Mouse (Mus musculus) left cerebral cortex, postnatal 4 days (tissue): ENCODE measurements around the gene Eef2k. TPM values are rescaled to one million over a fixed set of nuclear protein-coding genes. Genes with fewer than 3 reads are reported as not detected.
"Not testable (repeated sequence)": the region's sequence is repeated elsewhere in the genome, so short reads cannot be mapped to it uniquely, and the experiment has no call there.

Experiments
- DNase-seq: peaks from one replicate; pipeline ENCODE4 v3.0.0-alpha.2; 2022
- intact Hi-C: fragments of 180-260 bp; cut with DNase I; formaldehyde crosslinking; loops from one replicate; pipeline ENCODE4 v1.15.1; 2025
- total RNA-seq, 2 experiments: library from RNA; stranded (reverse); gene quantifications; 2 replicates each; pipeline ENCODE4 v1.2.3; 2021

The Eef2k gene
- total RNA-seq, 2 experiments from 2014 or later = 74.3 to 74.6 TPM

DNA sequence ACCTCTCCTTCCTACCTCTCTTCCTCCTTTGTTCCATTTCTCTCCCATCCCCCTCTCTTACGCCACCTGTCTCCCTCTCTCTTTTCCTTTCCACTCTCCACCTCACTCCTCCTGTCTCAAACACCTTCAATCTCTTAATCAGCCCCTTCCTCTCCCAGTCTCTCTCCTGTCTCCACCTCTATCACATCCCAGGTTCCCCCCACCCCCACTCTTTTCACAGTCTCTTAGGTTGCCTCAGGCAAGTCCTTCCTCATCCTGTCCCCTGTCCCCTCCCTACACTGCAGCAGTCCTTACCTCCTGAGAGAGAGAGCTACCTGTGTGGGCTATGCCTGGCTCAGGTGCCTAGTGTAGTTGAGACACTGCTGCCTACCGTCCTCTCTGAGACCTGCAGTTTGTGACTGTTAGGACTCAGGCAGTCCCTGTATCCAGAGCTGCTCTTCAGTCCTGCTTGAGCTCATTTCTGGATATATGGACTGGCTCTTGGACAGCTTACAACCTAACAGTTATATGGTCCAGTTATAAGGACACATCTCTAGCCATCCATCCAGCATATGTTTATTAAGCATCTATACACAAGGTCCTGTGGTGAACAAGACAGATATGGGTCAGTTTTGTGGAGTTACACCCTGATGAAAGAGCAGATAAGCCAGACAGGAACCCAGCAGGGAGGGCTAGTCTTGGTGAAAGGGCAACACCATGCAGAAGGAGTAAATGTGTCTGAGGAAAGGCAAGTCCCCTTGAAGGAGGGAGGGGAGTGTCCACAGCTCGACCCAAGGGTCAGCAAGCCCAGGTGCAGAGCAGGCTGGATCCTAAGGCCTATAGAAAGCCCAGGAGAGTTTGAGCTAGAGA lies 33.1 kb downstream of the Eef2k start:
- intact Hi-C loops = no loop called here
- DNase-seq = no peak

DNA sequence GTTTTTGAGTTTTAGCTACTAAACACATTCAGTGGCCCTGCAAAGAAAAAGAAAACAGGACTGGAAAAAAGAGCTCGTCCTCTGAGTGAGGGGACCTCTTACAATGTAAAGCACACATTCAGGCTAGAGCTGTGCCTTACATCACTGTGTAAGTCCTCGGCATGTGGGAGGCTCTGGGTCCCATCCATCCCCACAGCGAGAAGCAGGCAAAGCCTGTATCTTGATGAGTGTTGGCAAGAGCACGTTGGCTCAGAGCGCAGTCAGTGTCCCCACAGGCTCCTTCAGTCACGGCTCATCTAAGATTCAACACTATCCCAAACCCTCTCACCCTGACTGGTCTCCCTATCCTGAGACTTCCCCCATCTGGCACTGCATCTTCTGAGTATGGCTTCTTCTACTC lies 35.6 kb downstream of the Eef2k start:
- intact Hi-C loops = no loop called here
- peak; percentile 54 for DNase-seq

DNA sequence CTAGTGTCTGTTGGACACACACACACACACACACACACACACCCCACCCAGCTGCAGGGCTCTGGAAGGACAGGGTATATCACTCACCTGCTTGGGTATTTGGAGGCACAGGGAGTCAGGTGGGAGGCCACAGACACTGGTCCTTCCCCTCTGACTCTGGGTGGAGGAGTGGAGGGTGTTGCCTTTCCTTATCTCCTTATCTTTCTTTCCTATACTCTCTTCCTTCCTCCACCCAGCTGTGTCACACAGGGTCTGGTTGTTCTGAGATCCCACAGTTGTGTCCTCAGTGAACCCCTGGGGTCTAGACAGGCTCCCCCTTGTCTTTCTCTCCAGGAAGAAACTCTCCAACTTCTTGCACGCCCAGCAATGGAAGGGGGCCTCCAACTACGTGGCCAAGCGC lies 37.3 kb downstream of the Eef2k start:
- no peak for DNase-seq
- intact Hi-C loops = no loop called here

DNA sequence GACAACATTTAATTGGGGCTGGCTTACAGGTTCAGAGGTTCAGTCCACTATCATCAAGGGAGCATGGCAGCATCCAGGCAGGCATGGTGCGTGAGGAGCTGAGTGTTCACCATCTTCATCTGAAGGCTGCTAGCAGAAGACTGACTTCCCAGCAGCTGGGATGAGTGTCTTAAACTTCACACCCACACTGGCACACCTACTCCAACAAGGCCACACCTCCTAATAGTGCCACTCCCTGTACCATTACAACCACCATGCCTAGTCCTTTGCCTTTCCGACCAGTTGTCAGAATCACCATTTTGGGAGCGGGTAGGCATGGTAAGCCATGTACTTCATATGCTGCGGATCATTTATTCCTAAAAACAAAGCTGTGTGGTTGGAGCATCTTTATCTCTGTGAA lies 38.1 kb downstream of the Eef2k start:
- intact Hi-C loops = no loop called here
- no peak for DNase-seq

DNA sequence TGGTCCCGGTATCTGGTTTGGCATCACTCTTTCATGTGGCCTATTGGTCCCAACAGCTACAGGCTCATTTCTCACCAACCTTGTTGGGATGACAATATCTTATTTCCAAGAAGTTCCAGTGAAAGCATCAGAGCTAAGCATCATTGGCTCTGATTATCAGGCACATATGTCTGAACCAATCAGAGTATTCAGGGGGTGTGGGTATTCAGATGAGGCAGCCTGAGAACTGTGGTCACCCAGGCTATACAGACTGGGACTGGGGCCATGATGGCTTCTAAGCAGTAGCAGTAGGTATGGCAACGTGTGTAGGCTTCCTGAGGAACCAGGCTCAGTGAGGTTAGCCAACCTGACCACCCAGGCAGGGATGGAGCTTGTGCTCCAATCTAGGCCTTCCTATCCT lies 38.8 kb downstream of the Eef2k start:
- intact Hi-C loops = no loop called here
- DNase-seq = no peak

DNA sequence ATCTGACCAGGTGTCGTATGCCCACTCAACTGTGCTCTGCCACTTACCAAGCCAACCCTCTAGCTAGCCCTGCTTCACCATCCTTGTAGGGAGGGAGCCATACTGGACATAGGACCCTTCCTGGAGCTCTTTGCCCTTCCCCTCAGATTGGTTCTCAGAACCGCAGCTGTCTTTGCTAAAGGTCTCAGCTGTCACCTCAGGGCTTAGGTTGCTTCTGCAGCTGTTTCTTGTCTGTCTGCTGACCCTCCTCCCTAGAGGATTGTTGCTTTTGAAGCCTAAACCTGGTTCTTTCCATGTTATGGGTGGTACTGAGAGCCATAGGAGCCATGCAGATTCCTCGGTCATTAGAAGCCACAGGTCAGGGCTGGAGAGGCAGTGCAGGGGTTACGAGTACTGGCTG lies 40.0 kb downstream of the Eef2k start:
- intact Hi-C loops = no loop called here

DNA sequence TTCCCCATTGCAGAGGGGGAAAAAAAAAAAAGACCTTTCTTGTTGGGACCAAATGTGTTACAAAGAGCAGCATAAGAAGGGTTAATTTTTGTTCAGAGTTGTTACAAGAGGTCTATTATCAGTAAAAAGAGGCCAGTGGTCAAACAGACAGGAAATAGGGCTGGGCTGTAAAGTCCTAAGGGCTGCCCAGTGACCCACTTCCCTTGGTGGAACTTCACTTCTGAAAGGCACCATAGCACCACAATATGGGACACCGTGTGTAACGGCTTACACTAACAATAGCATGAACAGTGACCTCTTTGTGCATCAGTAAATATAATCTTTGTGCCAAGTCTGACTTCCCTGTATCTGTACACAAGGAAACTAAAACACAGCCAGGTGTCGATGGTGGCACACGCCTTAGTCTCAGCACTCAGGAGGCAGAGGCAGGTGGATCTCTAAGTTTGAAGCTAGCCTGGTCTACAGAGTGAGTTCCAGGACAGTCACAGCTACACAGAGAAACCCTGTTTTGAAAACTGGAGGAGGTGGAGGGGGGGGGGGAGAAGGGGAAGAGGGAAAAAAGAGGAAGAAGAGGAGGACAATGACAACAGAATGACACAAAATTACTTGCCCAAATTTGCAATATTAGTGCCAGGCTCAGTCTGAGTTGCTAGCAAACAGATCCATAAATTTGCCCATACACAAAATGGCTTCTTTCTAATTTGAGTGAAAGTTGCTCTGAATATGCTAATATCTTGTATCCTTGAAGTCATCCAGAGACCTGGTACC lies 41.1 kb downstream of the Eef2k start:
- intact Hi-C loops = no loop called here
- no peak for DNase-seq

More for the DNA sequence above, 40.0 kb downstream of the Eef2k start:
- DNase-seq = no peak

DNA sequence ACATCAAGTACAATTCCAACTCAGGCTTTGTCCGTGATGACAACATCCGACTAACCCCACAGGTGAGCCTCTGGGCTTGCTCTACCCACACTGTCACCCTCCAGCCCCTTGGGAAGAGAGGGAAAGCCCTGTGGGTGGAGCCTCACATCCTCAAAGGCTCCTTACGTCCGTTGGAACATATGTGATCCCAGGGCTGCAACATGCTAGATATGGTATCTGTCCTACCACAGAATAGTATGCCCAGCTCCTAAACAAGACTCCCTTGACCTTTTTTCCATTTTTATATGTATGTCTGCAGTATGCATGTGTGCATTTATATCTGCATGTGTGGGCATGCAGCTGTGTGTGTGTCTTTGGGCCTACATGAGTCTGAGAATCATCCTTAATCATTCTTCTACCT lies 42.1 kb downstream of the Eef2k start:
- DNase-seq = no peak
- intact Hi-C loops = no loop called here

DNA sequence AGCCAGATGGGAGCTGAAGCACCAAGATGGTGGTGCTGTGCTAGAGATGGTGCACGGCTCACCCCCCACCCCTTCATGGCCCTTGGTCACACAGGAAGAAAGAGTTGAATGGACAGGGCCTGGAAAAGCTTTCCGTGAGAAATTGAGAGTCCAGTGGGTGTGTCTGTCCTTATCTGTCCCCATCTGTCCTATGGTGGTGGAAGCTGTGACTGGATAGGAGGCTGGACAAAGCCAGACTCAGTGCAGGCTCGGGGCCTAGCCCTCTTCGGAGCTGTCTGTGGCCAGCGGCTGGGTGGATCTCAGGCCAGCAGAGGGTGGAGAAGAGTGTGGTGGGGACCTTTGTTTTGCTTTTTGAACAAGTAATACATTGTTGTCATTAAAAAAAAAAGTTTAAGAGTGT lies 50.5 kb downstream of the Eef2k start:
- no peak for DNase-seq
- intact Hi-C loops = no loop called here

DNA sequence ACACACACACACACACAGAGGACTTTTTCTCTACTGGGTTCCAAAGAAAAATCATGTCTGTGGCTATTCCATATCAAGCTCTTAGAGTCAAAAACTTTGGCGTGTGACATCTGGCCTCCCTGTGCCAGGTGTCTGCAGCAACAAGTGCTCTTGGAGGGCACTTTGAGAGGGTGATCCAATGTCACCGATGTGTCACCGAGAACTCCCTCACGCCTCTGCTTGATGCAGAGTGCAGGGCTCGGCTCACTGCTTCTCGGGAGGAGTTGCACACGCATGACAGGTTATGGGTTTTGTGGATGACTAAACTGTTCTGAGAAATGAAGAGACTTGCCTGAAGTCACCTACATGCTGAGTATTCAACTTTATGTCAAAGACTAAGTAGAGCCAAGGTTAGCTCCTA lies 54.4 kb downstream of the Eef2k start:
- intact Hi-C loops = no loop called here
- no peak for DNase-seq

DNA sequence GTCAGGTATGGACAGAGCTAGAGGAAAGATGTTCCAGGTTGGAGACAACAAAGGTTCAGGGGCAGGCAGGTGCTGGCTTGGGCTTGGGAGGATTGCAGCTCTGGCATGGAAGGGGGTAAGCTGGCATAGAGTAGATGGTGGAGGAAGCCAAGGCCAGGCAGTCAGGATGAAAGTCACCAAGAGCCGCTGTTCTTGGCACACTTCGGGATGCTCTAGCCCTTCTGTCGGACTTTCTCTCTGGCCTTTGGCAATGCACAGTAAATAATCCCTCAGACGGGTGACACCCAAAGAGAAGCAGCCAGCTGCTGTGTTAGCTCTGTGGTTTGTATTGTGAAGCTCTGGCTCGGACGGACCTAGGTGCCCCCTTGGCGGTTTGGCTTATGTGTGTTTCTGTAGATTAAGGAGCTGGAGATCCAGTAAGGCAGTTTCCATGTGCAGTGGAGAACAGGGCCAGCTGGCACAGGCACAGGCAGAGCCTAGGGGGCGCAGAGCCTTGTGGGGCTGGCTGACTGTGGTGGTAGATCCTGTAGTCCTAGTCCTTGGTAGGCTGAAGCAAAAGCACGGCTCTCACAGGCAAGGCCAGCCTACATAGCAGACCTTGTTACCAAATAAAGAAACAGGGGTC lies 55.2 kb downstream of the Eef2k start:
- DNase-seq = peak; percentile 76
- intact Hi-C loops = no loop called here

DNA sequence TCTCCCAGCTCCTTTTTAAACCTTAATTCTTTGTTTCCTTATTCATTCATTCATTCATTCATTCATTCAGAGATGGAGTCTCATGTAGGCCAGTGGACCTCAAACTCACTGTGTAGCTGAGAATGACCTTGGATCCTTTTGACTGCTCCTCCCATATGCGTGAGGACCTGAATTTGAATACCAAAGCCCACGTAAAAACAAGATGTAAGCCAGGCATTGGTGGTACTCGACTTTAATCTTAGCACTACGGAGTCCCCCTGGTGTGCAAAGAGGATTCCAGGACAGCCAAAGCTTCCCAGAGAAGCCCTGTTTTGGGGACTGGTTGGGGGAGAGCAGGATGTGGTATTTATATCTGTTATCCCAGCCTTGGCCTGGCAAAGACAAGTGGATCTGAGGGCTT lies 57.6 kb downstream of the Eef2k start:
- no peak for DNase-seq
- intact Hi-C loops = no loop called here

DNA sequence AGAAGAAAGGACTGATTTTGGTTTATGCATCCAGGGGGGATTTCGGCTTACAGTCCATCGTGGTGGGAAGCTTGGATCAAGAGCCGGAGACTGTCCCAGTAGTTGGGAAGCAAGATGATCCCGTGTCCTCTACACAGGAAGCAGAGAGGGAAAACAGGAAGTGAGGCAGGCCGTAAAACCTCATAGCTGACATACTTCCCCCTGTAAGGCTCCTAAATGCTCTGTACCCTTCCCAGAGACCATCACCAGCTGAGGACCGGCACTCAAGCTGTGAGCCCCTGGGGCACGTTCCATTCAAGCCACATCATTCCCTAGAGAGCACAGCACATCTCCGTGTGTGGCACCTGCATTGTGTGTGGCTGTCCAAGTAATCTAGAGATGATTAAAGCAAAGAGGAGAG lies 59.1 kb downstream of the Eef2k start:
- DNase-seq = no peak
- intact Hi-C loops = no loop called here

DNA sequence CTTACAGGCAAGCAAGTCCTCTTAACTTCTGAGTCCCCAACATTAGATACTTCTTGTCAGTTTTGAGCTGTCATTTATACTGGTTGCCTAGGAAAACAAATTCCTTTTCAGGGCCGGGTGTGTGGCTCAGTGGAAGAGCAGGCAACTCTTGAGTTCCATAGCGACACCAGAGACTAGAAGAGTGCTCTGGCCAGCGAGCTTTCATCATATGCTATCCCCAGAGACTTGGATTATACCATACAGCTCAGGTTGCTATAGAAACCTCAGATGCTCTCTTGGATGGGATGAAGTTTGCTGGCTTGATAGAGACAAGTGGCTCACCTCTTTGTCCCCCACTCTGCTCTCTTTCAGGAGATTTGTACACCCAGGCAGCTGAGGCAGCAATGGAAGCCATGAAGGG lies 60.3 kb downstream of the Eef2k start:
- intact Hi-C loops = no loop called here
- no peak for DNase-seq

DNA sequence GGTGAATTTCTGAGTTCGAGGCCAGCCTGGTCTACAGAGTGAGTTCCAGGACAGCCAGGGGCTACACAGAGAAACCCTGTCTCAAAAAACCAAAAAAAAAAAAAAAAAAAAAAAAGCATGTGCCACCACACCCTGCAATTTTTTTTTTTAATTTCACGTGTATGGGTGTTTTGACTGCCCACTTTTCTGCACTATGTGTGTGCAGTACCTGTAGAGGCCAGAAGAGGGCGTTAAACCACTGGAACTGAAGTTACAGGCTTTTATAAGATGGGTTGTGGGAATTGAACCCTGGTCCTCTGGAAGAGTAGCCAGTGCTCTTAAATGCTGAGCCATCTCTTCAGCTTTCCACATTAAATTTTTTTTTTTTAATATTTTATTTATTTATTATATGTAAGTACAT lies 67.5 kb downstream of the Eef2k start:
- intact Hi-C loops = loop anchor here (10.0 kb wide), 1 partner anchor 235 kb away; the partner anchor contains the start of genes Mosmo and Pdzd9
- DNase-seq = not testable (repeated sequence)

DNA sequence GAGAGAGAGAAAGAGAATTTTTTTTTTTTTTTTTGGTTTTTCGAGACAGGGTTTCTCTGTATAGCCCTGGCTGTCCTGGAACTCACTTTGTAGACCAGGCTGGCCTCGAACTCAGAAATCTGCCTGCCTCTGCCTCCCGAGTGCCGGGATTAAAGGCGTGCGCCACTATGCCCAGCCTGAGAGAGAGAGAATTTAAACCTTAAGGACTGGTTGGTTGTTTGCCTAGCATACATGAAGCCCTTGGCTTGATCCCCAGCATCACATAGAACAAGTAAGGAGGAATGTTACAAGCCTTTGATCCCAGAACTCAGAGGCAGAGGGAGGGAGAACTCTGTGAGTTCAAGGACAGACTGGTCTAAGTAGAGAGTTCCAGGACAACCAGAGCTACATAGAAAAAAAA lies 68.6 kb downstream of the Eef2k start:
- intact Hi-C loops = loop anchor here (10.0 kb wide), 1 partner anchor 236 kb away; the partner anchor contains the start of genes Mosmo and Pdzd9
- not testable (repeated sequence) for DNase-seq

DNA sequence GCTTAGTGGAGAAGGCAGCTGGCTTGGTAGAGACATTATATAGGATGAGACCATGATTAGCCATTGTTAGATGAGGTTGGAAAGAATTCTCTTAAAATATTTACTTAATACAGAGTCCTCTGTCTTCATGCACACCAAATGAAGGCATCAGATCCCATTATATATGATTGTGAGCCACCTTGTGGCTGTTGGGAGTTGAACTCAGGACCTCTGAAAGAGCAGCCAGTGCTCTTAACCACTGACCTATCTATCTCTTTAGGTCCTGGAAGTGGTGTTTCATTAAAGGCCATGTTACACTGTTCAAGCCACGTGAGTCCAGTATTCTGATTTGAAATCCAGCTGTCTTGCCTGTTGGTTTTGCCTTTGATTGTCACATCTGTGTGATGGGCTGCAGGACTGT lies 70.7 kb downstream of the Eef2k start:
- DNase-seq = no peak
- intact Hi-C loops = loop anchor here (10.0 kb wide), 1 partner anchor 239 kb away; the partner anchor contains the start of genes Mosmo and Pdzd9

DNA sequence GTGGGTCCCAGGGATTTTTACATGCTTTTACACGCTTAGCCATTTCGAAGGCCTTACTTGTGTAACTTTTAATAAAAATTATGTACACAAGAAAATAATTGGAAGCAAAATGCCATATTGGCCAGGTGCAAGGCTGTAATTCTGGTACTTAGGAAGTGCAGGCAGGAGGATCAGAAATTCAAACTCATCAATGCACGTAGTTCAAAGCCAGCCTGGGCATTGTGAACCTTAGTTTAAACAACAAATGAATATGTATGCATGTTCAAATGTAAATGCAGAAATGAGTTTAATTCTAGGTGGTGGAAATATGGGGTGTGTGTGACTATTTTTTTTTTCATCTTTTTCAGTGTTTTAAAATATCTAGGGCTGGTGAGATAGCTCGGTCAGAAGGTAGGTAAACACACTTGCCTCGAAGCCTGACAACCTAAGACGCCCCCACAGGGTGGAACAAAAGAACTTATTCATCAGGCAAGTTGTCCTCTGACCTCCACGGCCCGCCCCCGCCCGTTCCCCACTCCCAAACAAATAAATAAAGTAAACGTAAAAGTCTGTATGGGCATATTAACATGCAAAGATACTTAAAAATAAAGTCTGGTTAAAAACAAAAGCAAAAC lies 73.7 kb downstream of the Eef2k start:
- intact Hi-C loops = loop anchor here (2.0 to 10.0 kb wide), 2 partner anchors 82 to 242 kb away; partner anchors contain the start of genes Mosmo and Pdzd9
- DNase-seq = no peak

DNA sequence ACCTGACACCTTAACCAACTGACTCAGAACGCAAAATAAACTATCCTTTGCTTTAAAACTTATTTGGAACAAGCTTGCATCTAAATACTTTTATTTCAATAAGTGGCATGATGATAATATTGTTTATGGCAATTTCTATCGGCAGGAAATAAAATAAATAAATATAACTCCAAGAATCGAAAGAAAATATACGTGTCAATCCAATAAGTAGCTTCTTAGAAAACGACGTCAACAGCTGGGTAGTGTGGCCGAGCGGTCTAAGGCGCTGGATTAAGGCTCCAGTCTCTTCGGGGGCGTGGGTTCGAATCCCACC lies 74.6 kb downstream of the Eef2k start:
- no peak for DNase-seq
- intact Hi-C loops = loop anchor here (2.0 to 10.0 kb wide), 2 partner anchors 82 to 242 kb away; partner anchors contain the start of genes Mosmo and Pdzd9

DNA sequence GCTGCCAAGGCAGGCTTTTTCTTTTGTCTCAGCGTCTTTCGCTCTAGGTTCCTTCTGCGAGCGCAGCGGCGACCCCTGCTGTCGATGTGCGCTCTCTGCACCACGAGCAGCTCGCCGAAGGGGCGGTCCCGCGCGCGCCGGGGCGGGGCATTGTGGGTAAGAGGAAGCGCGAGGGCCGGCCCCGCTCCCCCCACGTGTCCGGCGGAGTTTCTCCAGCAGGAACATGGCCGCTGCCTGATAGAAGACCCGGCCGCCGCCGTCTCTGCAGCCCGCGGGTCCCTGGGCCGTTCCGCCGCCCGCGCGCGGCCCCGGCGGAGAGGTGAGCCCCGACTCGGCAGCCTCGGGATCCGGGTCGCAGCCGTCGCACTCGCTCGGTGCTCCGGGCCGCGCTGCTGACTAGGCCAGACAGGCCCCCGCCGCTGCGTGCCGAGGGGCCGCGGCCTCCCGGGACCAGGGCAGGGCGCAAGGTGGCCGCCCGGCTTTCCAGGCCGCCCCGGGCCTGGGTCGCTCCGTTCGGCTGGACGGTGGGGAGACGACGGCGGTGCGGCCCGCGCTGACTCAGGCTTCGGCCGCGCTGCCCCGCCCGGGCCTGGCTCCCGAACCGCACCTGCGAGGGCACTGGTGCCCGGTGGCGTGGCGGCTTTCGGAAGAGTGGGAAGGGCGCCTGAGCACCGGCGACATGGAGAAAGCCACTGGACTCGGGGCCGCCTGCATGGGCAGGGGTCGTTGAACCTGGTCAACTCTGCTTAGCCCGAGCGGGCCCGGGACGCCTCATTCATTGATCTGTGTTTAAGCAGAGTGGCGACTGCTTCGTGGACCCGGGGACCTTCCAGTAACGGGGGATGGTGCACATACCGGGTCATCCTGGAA lies 75.2 kb downstream of the Eef2k start, which contains the start of gene Polr3e:
Polr3e (plus strand) TSS at position 153 of the 870 bp plus-strand sequence.
- DNase-seq = peak; percentile 99
- intact Hi-C loops = loop anchor here (2.0 to 10.0 kb wide), 2 partner anchors 83 to 243 kb away; partner anchors contain the start of genes Mosmo and Pdzd9
